Mouse (Mus musculus): ENCODE measurements at regions not wholly inside any gene's neighbourhood (a gene's known extent, or its start where the extent isn't known, plus 50 kb on each side); places are given as distances from the start of the nearest gene placed in this dataset.

DNA sequence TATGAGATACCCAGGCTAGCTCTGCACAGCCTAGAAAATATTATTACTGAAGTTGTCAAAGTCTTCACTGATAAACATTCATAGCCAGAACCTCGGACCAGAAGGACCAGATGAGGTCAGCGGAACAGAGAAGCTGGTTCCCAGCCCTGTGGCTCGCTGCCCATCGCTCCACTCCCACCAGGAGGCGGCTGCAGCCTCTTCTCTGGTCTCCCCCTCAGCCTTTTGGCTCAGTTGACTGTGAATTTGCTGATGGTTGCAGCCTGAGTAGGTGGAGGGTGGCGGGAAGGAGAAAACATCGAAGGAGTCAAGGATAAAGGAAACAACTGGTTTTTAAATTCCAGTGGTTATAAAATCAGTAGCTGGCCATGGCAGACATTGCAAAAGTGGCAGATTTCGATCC, 221.7 kb upstream of the Klf3 start:
- TF ChIP-seq CTCF (IDR thresholded peaks at IDR 0.05; ENCODE audit: control insufficient read depth, insufficient read depth, insufficient read length) (no peak), USF1 (IDR thresholded peaks at IDR 0.05; ENCODE audit: low read depth) (no peak), MYOG (IDR thresholded peaks at IDR 0.05; ENCODE audit: control insufficient read depth, extremely low read depth, insufficient read length) (no peak), MAX (IDR thresholded peaks at IDR 0.05) (no peak)
